Mouse (Mus musculus): ENCODE results near the gene Sptbn1.

Gene Sptbn1

DNA sequence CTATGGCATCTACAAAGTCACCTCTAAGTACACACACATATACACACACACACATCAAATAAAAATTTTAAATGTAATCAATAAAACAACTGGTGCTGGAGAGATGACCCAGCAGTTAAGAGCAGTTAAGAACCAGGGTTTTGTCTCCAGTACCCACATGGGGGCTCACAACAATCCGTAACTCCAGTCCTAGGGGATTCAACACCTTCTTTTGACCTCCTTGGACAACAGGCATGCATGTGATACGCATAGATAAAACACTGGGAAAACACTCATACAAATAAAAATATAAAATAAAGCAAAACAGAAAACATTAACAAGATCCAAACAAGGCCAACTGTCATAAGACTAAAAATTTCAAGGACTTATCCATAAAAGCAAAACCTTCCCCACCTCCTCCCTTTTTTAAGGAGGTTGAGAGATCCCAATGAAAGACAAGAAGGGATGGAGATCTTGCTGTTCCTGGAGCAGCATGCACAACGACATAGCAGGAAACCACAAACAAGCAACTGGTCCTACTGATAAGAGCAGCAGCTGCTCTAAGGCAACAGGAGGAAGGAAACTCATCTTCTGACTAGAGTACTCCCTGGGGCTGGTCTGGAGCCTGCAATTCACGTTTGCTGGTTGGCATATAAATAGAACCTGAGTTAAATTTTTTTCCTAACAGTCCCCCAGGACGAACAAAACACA lies 102.0 kb downstream of the Sptbn1 start:
- no peak for DNase-seq

GRCm38 (mm10) chr11:30164515-30165214 lies 103.3 kb downstream of the Sptbn1 start:
- no peak for DNase-seq

DNA sequence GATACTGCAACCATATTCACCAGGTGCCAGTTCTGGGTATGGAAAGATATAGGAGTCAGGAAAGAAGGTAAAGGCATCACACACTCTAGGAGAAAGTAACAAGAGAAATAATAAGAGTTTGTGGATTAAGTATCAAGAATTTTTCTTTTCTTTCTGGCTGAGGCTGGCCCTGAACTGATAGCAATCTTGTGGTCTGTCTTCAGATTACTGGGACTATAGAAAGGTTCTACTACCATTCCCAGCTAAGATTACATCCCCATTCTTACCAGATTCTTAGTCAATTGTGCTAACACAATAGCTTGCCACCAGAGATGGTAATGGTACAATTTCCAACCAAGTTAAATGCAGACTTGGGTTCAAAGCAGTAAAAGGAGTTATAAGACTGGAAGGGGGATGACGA lies 104.1 kb downstream of the Sptbn1 start:
- no peak for DNase-seq

DNA sequence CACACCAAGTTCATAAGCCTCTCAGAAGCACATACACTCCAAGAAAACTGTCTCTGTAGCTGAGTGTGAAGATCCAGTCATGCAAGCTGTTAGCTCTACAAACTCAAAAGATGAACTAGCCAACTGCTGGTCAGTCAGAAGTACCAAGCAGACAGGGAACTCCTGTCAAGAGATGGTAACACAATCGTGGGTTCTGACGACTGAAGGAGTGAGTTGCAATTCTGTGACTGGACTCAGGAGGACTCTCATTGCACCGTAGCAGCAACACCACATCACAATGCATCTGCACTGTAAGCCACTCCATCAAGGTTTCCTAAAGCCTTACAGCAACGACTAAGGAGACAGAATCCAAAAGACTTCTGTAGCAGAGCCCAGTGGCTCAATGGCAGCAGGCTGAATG lies 104.9 kb downstream of the Sptbn1 start:
- DNase-seq: no peak

DNA sequence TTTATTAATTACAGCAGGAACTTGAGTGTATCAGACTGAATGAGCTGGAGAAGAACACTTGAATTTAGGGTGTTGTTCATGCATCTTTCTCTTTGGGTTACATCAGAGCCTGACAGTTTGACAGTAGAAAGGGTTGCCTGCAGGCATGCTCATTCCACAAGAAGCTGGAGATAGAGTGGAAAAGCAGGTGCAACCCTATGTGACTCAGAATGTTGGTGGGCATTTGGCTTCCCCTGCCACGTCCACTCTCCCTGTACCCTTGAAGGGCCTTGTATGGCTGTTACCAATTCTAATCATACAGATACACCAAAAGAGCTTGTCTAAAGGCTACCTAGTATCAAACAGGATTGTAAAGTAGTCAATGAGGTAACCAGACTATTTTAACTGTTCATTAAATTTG lies 106.2 kb downstream of the Sptbn1 start:
- no peak for DNase-seq

DNA sequence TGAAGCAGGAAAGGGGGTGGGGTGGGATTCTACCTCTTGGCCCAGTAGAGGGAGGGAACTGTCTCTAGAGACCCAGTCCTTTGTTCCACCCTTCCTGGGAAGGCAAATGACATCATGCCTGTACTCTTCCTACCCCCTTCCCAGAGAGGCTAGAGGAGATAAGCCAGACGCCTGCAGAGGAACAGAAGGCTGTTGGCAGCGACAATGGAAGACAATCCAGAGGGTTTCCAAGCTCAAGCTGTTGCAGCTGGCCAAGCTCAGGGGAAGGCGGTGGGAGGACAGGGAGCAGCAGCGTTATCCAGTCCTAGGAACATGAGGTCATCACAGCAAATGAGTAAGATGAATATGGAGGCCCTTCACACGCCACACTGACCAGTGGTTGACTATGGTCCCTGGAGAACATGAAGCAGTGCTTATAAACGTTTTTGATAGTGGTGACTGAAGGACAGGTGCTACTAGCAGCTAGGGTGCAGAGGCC lies 106.8 kb downstream of the Sptbn1 start:
- DNase-seq: peak; percentile 92

GRCm38 (mm10) chr11:30160625-30161172 lies 107.3 kb downstream of the Sptbn1 start:
- DNase-seq: no peak

DNA sequence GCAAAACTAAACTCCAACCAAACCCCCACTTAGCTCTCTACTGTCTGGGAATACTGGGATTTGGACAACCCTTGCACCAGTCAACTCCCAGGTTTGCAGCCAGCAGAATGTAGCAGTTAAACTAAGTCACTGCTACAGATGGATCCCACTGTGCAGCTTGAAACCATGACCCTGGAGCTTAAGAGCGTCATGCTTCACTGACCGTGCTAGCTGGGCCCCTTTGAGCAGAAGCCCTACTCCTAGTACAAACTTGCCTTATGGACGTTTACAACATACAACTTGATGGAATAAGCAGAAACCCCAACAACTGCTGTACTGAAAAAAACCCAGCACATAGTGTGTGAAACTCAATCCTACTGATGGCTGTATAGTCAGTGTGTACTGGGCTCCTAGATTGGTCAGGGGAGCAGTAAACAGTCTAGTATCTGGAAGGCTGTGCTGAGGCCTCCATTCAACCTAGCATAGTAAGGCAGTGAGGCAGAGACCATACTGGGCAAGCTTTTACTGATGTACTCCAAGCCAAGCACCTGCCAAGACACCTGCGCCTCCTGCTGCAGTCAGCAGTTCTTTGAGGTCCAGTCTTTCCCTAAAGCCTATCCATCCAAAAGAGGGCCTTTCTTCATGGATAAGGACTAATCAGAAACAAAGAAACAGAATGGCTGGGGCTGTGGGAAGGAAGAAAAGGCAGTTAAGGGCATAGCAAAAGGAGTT lies 108.3 kb downstream of the Sptbn1 start:
- peak; percentile 65 for DNase-seq

- peak; percentile 92 for DNase-seq
Measured at GRCm38 (mm10) chr11:30158028-30158700, 109.8 kb downstream of the Sptbn1 start.

- DNase-seq: peak; percentile 64
Measured at GRCm38 (mm10) chr11:30155887-30156286, 112.1 kb downstream of the Sptbn1 start.

- no peak for DNase-seq
Measured at GRCm38 (mm10) chr11:30154980-30155379, 113.0 kb downstream of the Sptbn1 start.

GRCm38 (mm10) chr11:30148888-30149287 lies 119.1 kb downstream of the Sptbn1 start:
- no peak for DNase-seq

DNA sequence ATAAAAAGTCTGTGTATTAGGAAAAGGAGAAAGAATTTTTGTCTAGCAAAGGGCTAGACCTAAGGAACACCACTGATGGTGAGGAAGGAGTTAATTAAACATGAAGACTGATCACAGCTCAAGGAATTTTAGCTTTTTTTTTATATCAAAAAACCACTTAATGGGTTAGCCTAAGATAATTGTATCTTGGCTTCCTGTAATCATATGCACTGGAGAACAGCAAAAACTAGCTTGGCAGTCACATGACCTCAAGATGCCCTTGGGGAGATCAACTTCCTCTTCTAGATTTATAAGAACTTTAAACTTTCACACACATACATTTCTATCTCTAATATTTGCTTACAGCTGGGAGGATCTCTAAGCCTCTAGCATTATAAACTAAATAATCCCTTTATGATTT lies 119.6 kb downstream of the Sptbn1 start:
- no peak for DNase-seq

DNA sequence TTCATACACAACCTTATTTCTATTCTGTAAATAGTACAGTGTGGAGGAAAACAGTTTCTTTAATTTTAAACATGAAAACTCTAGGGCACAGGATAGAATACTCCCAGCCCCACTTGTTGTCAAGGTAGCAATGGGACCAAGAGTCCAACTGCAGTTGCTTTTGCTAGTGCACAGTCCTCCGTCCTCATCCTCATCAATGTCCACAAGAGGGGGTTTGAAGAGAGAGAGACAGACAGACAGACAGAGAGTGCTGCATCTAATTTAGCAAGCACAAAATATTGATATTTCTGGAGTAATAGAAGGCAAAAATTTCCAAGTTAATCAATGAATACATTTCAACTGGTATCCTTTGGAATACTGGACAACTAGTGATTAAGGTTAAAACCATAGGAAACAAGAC lies 120.1 kb downstream of the Sptbn1 start:
- no peak for DNase-seq

DNA sequence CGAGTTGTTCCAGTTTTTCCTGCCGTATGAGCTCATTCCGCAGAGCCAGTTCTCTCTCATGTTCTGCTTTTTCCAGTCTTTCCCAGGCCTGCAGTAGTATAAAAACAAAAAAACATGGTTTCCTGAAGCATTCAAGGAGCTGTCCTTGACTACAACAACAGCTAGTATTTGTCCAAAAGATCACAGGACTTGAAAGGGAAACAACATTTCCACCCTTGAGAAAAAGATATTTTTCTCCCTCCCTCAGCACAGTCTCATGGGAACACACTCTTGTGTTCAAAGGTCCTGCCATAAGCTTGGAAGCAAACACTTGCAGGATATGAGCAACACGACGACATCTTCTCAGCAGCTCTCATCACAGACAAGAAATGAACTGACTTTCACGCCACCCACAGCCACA lies 124.9 kb downstream of the Sptbn1 start:
- DNase-seq: no peak

DNA sequence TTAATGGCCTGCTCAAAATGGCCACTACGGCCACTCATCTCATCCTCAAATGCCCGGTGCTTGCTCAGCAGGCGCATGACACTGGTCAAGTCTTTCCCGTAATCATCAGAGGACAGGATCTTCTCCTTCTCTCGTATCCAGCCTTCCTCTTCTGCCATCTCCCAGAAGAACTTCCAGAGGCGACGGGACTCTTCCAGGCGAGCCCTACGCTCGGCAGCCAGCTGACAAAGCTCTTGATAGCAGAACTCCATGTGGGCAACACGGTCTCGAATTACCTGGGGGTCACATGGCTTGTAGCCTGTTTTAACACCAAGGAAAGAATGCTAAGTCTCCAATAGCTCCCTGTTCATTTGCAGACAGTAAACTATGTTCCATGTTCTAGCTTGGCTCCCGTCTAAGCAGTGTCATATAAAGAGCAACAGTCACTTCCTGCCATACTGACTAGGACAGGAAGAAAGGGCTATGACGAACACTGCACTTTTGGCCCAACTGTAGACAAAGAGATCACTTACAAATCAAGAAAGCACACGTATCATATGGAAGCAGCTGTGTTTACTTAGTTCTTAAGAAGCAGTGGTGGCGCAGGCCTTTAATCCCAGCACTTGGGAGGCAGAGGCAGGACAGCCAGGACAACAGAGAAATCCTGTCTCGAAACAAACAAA lies 128.7 kb downstream of the Sptbn1 start:
- no peak for DNase-seq

DNA sequence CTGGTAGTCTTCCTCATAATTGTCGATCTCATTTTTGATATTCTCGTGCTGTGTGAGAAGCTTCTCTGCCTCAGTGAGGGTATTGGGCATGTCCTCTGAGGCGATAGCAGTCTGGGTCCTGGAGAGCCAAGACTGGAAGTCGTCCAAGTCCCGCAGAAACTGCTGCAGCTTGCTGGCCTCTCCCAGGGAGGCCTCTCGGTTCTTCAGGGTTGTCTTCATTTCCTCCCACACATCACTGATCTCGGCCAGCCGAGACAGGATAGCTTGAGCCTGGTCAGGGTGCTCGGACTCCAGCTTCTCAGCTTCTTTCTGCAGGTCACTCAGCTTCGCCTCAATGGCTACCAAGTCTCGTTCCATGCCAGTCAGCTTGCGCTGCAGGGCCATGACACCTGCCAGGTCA lies 130.9 kb downstream of the Sptbn1 start:
- no peak for DNase-seq

DNA sequence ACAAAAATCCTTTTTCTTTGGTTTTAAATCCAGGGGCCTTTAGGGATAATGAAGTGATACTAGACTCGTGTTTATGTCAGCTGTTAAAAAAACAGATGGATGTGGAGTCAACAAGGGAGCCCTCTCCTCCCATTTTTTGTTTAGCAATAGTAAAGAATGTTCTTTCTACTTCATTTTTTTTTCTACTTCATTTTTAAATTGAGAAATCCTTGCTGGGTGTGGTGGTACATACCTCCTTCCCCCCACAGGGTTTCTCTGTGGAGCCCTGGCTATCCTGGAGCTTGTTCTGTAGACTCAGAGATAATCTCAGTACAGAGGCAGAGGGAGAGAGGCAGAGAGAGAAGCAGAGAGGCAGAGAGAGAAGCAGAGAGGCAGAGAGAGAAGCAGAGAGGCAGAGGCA lies 133.9 kb downstream of the Sptbn1 start:
- no peak for DNase-seq

DNA sequence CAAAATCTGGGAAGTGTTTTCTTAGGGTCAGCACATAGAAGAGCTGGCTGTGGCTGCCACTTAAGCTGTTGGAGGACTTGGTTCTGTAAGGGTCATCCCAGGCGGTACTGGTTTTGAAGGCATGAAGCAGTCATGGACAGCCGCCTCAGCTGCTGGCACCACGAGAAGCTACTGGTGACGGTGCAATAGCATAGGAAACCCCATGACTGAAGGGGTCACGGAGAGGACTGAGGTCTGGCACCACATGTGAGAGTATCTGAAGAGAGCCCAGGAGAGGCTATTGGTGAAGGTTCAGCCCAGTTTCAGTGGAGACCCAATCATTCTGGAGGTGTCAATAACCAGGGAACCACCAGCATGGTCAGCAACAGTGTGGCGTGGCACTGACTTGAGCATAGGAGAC lies 135.4 kb downstream of the Sptbn1 start:
- no peak for DNase-seq

DNA sequence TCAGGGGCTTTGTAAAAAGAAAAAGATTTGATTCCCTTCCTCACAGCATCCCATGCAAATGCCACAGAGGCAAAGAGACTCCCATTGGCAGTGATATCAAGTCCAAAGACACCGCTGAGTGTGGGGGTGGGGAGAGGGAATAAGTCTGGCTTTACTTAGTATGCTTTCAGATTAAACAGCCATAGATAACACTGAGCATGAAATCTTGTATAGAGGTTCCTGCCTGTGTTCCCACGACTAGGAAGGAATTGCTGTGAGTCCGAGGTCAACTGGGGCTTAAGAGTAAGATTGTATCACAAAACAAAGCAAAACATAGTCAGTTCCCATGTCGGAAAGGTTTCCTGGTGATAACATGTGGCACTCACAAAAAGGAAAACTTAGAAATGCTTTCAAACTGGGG lies 136.3 kb downstream of the Sptbn1 start:
- DNase-seq: no peak

DNA sequence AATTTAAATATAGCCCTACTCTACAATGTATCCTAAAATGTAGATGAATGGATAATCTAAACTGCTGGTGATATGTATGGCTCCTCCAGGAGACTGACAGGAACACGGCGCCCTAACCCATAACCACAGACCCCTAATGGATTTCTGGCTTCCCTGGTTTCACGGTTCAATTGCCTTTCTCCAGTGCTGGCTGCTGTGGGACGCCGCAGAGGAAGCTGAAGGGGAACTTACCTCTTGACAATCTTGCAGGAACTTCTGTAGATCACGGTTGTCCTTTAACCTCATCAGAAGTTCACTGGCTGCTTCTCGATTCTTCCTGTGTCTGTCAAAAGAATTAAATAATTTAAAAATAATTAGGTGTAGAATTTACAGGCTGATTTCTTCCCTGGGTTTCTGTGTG lies 138.6 kb downstream of the Sptbn1 start:
- no peak for DNase-seq

GRCm38 (mm10) chr11:30126840-30127239 lies 141.1 kb downstream of the Sptbn1 start:
- DNase-seq: no peak

DNA sequence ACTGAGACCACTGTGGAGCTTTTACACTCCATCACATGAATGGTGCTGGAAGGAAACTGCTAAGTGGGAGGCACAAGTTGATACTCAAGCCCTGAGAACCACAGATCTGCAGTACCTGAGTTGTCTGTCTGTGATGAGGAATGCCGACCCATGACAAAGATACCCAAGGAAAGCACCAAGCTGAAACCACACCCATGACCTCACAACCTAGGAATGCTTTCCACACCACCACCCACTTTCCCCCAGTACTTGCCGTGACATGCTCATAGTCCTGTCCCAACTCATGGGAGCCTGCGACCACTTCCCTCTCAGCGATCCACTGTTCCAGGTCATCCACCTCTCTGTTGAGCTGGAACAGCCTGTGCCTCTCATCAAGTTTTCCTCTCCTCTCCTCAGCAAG lies 149.9 kb downstream of the Sptbn1 start:
- no peak for DNase-seq

All from cerebellum, adult 9-10 months (tissue).